Mouse (Mus musculus): ENCODE measurements around the gene Dusp16. TPM values are rescaled to one million over a fixed set of nuclear protein-coding genes. Genes with fewer than 3 reads are reported as not detected.
A peak's percentile ranks its signal among the peaks of the same experiment; 100 is the strongest.

The Dusp16 gene
- polyA plus RNA-seq, 1 experiment from 2014 or later: 11.0 TPM

- no peaks in the 10 kb centered on the region for H3K27me3 ChIP-seq (replicated peaks)
- H3K4me3 ChIP-seq: no peak overlapping the region
- H3K27ac ChIP-seq: no peak overlapping the region
- ATAC-seq (ENCODE audit: low FRiP score, low read depth): no peak
- 96% methylated on average over 6 of the region's 6 CpGs for WGBS
- peaks cover 31% of the 10 kb centered on the region for H3K36me3 ChIP-seq
- no peak overlapping the region for H3K4me2 ChIP-seq (replicated peaks)
- H3K9me3 ChIP-seq: no peaks in the 10 kb centered on the region
- no peaks in the 10 kb centered on the region for H3K4me1 ChIP-seq
- no peak overlapping the region for H3K9ac ChIP-seq
These were observed 70.6 kb downstream of the Dusp16 start for GRCm38 (mm10) chr6:134721729-134722269.

DNA sequence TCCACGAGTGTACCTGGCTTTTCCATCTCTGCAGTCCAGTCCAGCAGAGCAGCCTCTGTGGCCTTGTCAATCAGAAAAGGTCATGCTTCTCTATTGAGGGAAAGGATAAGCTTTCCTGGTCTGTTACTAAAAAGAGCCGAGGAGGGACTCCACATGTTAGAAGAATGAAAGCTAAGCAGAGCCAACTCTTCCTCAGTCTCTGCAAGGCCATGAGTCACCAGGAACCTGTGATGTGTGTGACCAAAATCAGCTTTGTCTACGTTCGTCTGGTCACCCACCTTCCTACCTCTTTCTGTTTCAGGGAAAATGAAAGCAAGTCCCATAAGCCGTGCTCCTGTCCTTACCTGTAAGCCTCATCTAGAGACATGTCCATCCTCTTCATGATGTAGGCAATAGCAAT, 72.3 kb downstream of the Dusp16 start:
- no peaks in the 10 kb centered on the region for H3K9me3 ChIP-seq
- no peaks in the 10 kb centered on the region for H3K4me1 ChIP-seq
- no peak overlapping the region for H3K9ac ChIP-seq
- H3K4me2 ChIP-seq (replicated peaks): no peak overlapping the region
- no peak for ATAC-seq (ENCODE audit: low FRiP score, low read depth)
- H3K27ac ChIP-seq: no peak overlapping the region
- peaks cover 31% of the 10 kb centered on the region for H3K36me3 ChIP-seq
- H3K27me3 ChIP-seq (replicated peaks): no peaks in the 10 kb centered on the region
- 94% methylated on average over 5 of the region's 5 CpGs for WGBS
- H3K4me3 ChIP-seq: no peak overlapping the region

DNA sequence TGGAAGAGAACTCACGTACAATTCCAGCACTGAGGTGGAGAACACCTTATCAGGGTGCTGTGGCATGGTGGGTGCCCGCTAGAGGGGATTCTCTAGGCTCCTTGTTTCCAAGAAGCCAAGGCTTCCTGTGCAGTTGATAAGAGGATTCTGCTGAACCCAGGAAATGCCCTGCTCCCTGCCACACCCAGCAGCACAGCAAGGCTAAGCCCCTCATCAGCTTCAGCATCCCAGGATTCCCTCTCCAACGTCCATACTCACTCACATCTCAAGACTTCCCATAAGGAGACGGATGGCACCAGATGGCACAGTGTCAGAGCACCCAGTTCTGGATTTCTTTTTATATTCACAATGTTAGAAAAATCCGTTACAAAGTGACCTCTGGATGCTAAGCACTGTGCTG, 73.3 kb downstream of the Dusp16 start:
- no peak for ATAC-seq (ENCODE audit: low FRiP score, low read depth)
- Histone ChIP-seq H3K4me1 (no peaks in the 10 kb centered on the region), H3K4me2 (replicated peaks) (no peak overlapping the region), H3K27ac (no peak overlapping the region), H3K4me3 (no peak overlapping the region), H3K9me3 (no peaks in the 10 kb centered on the region), H3K9ac (no peak overlapping the region), H3K27me3 (replicated peaks) (no peaks in the 10 kb centered on the region), H3K36me3 (peaks cover 31% of the 10 kb centered on the region)
- 90% methylated on average over 5 of the region's 5 CpGs for WGBS

GRCm38 (mm10) chr6:134718668-134719065, 73.8 kb downstream of the Dusp16 start:
- Histone ChIP-seq H3K36me3 (peaks cover 31% of the 10 kb centered on the region), H3K4me2 (replicated peaks) (no peak overlapping the region), H3K9ac (no peak overlapping the region), H3K27ac (no peak overlapping the region), H3K27me3 (replicated peaks) (no peaks in the 10 kb centered on the region), H3K4me3 (no peak overlapping the region), H3K9me3 (no peaks in the 10 kb centered on the region), H3K4me1 (no peaks in the 10 kb centered on the region)
- WGBS: 95% methylated on average over 11 of the region's 11 CpGs
- no peak for ATAC-seq (ENCODE audit: low FRiP score, low read depth)

DNA sequence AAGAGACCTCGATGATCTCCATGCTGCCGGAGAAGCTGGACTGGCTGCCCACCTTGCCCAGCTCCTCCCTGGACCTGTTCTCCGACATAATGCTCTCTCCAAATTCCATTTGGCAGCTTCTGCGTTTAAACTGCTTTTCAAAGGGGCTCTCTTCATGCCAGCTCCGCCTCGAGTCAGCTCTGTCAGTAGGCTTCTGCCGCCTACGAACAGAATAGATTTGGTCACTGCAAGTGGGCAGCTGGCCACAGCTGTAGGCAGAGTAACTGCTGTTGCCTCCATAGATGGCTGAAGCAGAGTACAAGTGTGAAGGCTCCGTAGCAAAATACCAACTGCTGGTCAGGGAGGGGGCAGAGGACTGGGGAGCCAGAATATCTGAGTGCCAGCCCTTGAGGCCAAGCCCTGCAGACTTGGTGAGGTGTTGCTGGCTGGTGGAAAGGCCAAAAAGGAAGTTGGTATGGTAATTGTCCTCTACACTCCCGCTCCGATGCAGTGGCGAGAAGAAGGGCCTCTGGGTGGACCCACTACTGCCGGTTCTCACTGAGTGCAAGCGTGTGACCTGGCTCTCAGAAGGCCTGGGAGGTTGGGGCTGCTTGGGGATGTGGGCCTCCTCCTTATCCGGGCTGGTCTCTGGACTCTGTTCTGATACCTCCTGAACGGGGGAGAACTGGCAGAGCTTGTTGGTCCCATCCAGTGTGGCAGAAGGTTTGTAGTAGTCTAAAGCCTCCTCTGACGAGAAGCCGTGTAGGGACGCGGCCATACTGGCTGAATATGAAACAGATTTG, 74.3 kb downstream of the Dusp16 start:
- WGBS: 95% methylated on average over 20 of the region's 20 CpGs
- H3K27ac ChIP-seq: no peak overlapping the region
- no peak for ATAC-seq (ENCODE audit: low FRiP score, low read depth)
- peaks cover 31% of the 10 kb centered on the region for H3K36me3 ChIP-seq
- H3K27me3 ChIP-seq (replicated peaks): no peaks in the 10 kb centered on the region
- H3K4me3 ChIP-seq: no peak overlapping the region
- H3K4me2 ChIP-seq (replicated peaks): no peak overlapping the region
- H3K4me1 ChIP-seq: 0 out of 2 replicates have a peak, but pooled peaks cover 3% of the 10 kb centered on the region
- no peak overlapping the region for H3K9ac ChIP-seq
- H3K9me3 ChIP-seq: no peaks in the 10 kb centered on the region

DNA sequence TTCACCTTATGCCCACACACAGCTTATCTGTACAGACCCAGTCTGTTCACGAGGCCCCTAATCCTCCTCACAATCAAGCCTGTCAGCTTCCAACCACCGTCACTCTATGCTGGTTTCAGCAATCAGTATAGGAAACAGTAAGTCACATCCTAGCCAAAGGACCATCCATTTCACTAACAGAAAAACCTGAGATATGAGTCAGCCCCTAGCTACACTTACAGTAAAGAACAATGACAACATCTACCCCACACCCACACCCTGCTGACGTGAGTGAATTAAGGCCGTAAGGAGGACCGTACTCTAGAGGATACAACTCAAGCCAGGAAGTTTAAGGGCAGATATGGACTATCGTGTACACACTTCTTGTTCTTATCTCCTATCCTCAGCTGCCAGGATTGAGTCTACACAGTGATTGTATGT, 76.2 kb downstream of the Dusp16 start:
- Histone ChIP-seq H3K27me3 (replicated peaks) (no peaks in the 10 kb centered on the region), H3K4me3 (no peak overlapping the region), H3K9me3 (no peaks in the 10 kb centered on the region), H3K36me3 (peaks cover 36% of the 10 kb centered on the region), H3K4me1 (0 out of 2 replicates have a peak, but pooled peaks cover 3% of the 10 kb centered on the region), H3K27ac (no peak overlapping the region), H3K9ac (no peak overlapping the region), H3K4me2 (replicated peaks) (no peak overlapping the region)
- ATAC-seq (ENCODE audit: low FRiP score, low read depth): no peak
- WGBS: 90% methylated on average over 6 of the region's 6 CpGs

DNA sequence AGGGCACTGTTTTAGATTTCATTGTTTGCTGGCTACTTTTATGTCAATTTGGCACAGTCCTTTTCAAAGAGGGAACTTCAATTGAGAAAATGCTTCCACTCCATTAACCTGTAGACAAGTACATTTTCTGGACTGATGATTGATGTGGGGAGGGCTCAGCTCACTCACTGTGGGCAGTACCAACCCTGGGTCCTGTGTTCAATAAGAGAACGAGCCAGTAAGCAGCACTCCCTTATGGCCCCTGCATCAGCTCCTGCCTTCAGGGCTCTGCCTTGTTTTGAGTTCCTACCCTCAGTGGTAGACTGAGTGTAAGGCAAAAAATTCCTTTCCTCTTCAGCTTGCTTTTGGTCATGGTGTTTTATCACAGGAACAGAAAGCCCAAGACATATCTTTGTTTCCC, 78.5 kb downstream of the Dusp16 start:
- ATAC-seq (ENCODE audit: low FRiP score, low read depth): peak; percentile 59; the same call in 1 of the 2 replicates
- WGBS: 23% methylated on average over 1 of the region's 1 CpGs
- Histone ChIP-seq H3K27ac (no peak overlapping the region), H3K9ac (no peak overlapping the region), H3K4me3 (no peak overlapping the region), H3K36me3 (peaks cover 27% of the 10 kb centered on the region), H3K27me3 (replicated peaks) (no peaks in the 10 kb centered on the region), H3K9me3 (no peaks in the 10 kb centered on the region), H3K4me1 (0 out of 2 replicates have a peak, but pooled peaks cover 3% of the 10 kb centered on the region), H3K4me2 (replicated peaks) (no peak overlapping the region)

DNA sequence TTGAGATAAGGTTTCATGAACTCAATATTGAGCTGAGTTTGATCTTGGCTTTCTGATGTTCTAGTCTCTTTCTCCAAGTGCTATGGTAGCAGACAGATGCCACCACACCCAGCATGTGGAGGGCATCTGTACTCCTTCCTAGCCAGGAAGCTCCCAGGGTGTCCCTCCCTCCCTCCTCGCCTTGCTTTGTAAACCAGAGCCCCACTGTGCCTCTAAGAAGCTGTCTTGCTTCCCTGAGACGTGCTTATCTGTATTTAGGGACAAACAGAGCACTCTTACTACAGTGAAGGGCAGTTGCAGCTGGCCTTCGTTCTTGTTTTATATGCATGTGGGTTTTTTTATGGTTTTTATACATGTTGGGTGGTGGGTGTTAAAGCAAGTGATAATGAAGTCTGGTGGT, 79.1 kb downstream of the Dusp16 start:
- no peak for ATAC-seq (ENCODE audit: low FRiP score, low read depth)
- no peaks in the 10 kb centered on the region for H3K27me3 ChIP-seq (replicated peaks)
- no peak overlapping the region for H3K4me3 ChIP-seq
- no peak overlapping the region for H3K9ac ChIP-seq
- peaks cover 22% of the 10 kb centered on the region for H3K36me3 ChIP-seq
- H3K4me1 ChIP-seq: 0 out of 2 replicates have a peak, but pooled peaks cover 3% of the 10 kb centered on the region
- no peak overlapping the region for H3K4me2 ChIP-seq (replicated peaks)
- WGBS: 24% methylated on average over 3 of the region's 3 CpGs
- no peaks in the 10 kb centered on the region for H3K9me3 ChIP-seq
- H3K27ac ChIP-seq: no peak overlapping the region

DNA sequence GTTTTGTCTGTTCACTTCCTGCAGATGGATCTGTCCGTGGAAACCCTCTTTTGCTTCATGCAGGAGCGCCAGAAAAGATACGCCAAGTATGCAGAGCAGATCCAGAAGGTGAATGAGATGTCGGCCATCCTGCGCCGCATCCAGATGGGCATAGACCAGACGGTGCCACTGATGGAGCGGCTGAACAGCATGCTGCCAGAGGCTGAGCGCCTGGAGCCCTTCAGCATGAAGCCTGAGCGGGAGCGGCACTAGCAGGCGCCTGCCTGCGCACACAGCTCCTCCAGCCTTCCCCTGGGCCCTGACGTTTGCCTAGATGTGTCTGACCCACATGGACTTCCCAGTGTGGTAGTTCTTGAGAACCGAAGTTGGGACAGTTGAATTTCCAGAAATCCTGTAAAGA, 82.4 kb downstream of the Dusp16 start:
- no peak overlapping the region for H3K4me3 ChIP-seq
- H3K9ac ChIP-seq: no peak overlapping the region
- ATAC-seq (ENCODE audit: low FRiP score, low read depth): no peak
- no peak overlapping the region for H3K27ac ChIP-seq
- no peaks in the 10 kb centered on the region for H3K9me3 ChIP-seq
- no peaks in the 10 kb centered on the region for H3K27me3 ChIP-seq (replicated peaks)
- H3K4me2 ChIP-seq (replicated peaks): no peak overlapping the region
- peaks cover 10% of the 10 kb centered on the region for H3K36me3 ChIP-seq
- WGBS: 89% methylated on average over 15 of the region's 15 CpGs
- 0 out of 2 replicates have a peak, but pooled peaks cover 3% of the 10 kb centered on the region for H3K4me1 ChIP-seq

GRCm38 (mm10) chr6:134706467-134706866, 86.0 kb downstream of the Dusp16 start:
- no peaks in the 10 kb centered on the region for H3K4me1 ChIP-seq
- no peak overlapping the region for H3K4me3 ChIP-seq
- H3K36me3 ChIP-seq: peaks cover 5% of the 10 kb centered on the region
- WGBS: 92% methylated on average over 4 of the region's 4 CpGs
- H3K9me3 ChIP-seq: no peaks in the 10 kb centered on the region
- no peak for ATAC-seq (ENCODE audit: low FRiP score, low read depth)
- H3K4me2 ChIP-seq (replicated peaks): no peak overlapping the region
- H3K9ac ChIP-seq: no peak overlapping the region
- no peak overlapping the region for H3K27ac ChIP-seq
- no peaks in the 10 kb centered on the region for H3K27me3 ChIP-seq (replicated peaks)

DNA sequence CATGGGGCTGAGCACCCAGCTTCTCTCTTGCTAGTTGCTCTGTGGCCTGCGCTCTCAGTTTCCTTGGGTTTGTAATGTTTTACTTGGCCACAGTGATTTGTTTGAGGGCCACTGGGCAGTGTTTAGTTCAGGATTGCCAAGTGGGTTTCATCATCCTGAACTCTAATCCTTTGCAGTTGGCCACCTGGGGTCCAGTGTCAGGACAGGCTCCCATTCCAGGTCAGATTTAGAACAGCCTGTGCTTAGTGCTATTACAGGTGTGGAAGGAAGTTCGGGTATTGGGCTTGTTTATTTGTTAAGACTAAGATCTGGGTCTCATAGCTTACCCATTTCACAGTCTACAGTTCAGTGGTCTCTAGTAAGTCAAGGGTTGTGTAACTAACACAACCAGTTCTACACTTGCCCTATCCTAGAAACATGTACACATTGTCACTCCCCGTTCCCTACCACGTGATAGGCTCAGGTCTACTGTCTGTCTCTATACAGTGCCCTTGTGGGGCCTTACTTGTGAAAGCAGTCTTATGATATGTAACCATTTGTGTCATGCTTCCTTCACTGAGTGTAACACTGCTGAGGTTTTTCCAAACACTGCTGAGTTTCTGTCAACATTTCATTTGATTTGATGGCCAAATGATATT, 89.3 kb downstream of the Dusp16 start:
- ATAC-seq (ENCODE audit: low FRiP score, low read depth): no peak
- no peak overlapping the region for H3K9ac ChIP-seq
- 90% methylated on average over 4 of the region's 4 CpGs for WGBS

GRCm38 (mm10) chr6:134702184-134702583, 90.2 kb downstream of the Dusp16 start:
- ATAC-seq (ENCODE audit: low FRiP score, low read depth): no peak

More for the DNA sequence above, 89.3 kb downstream of the Dusp16 start:
- no peaks in the 10 kb centered on the region; the same call in 1 of the 2 replicates for H3K36me3 ChIP-seq
- H3K4me2 ChIP-seq (replicated peaks): no peak overlapping the region
- H3K27ac ChIP-seq: no peak overlapping the region
- peaks cover 7% of the 10 kb centered on the region; the same call in 1 of the 2 replicates for H3K4me1 ChIP-seq
- no peaks in the 10 kb centered on the region for H3K27me3 ChIP-seq (replicated peaks)
- no peak overlapping the region for H3K4me3 ChIP-seq
- no peaks in the 10 kb centered on the region for H3K9me3 ChIP-seq

More at GRCm38 (mm10) chr6:134702184-134702583, 90.2 kb downstream of the Dusp16 start:
- H3K27me3 ChIP-seq (replicated peaks): no peaks in the 10 kb centered on the region
- 93% methylated on average over 7 of the region's 7 CpGs for WGBS
- H3K9ac ChIP-seq: no peak overlapping the region
- H3K36me3 ChIP-seq: no peaks in the 10 kb centered on the region
- H3K4me1 ChIP-seq: peaks cover 7% of the 10 kb centered on the region; the same call in 1 of the 2 replicates
- no peak overlapping the region for H3K4me3 ChIP-seq
- no peak overlapping the region for H3K4me2 ChIP-seq (replicated peaks)
- H3K27ac ChIP-seq: no peak overlapping the region
- H3K9me3 ChIP-seq: no peaks in the 10 kb centered on the region
